Mouse (Mus musculus) liver, adult 2 months (tissue): Measurements from ENCODE around the gene Mad2l2.

Source experiments
- CTCF ChIP-seq: fragments of 200-500 bp; IDR thresholded peaks from 2 replicates; pipeline ENCODE4 v1.5.1; 2011; ENCODE audit warnings: low read depth, low read length, control low read depth
- POLR2A ChIP-seq: fragments of 200-500 bp; IDR thresholded peaks from 2 replicates; pipeline ENCODE4 v1.6.1; 2011; ENCODE audit warnings: low read length, control low read depth; ENCODE audit not compliant: insufficient read depth; ENCODE audit errors: extremely low read depth

GRCm38 (mm10) chr4:148149540-148149939 is 19.4 kb downstream of the Mad2l2 start:
- no peak for TF ChIP-seq CTCF
- TF ChIP-seq POLR2A, result no peak
